Mouse (Mus musculus) CH12.LX (cell line): Measurements from ENCODE around the gene Nck2. TPM values are rescaled to one million over a fixed set of nuclear protein-coding genes. Genes with fewer than 3 reads are reported as not detected.

ENCODE experiments used
- DNase-seq: peaks from one replicate; pipeline ENCODE4 v3.0.0-alpha.2; 2013; ENCODE audit errors: extremely low read depth
- H3K27ac ChIP-seq: 2 replicates; pipeline ENCODE4 v1.5.1; 2012; ENCODE audit warnings: low read depth, mild to moderate bottlenecking, control low read depth, moderate library complexity; ENCODE audit not compliant: insufficient read depth
- H3K27me3 ChIP-seq: replicated peaks from 2 replicates; pipeline ENCODE3; 2012; ENCODE audit warnings: inconsistent platforms
- H3K36me3 ChIP-seq, 2 experiments: replicated peaks in 1 of 2; 2 replicates each; pipeline versions ENCODE3 to v1.6.1; 2012; ENCODE audit warnings: inconsistent platforms in 1 of 2, low read length in 1 of 2, mild to moderate bottlenecking in 1 of 2, mixed read lengths in 1 of 2, moderate library complexity in 1 of 2; ENCODE audit not compliant: control insufficient read depth in 1 of 2, insufficient read depth in 1 of 2
- H3K4me1 ChIP-seq, 2 experiments: 2 replicates each; pipeline ENCODE4 v1.6.1; 2012; ENCODE audit warnings: inconsistent platforms in 1 of 2, moderate library complexity in 1 of 2; ENCODE audit not compliant: insufficient read depth in 2 of 2, control insufficient read depth in 1 of 2
- H3K4me2 ChIP-seq: 2 replicates; pipeline ENCODE4 v1.6.1; 2012; ENCODE audit warnings: low read depth, mild to moderate bottlenecking, control low read depth; ENCODE audit not compliant: poor library complexity, insufficient read depth, severe bottlenecking
- H3K4me3 ChIP-seq, 3 experiments: fragments of 150-350 bp in 1 of 3; sonication (generic) in 1 of 3; replicated peaks in 1 of 3; 2 replicates each; pipeline versions ENCODE3 to v1.5.1; 2011 to 2012; ENCODE audit warnings: low read depth in 2 of 3, low read length in 2 of 3, mild to moderate bottlenecking in 2 of 3, moderate library complexity in 2 of 3, control low read depth in 1 of 3, improper control_type of control experiment in 1 of 3, inconsistent platforms in 1 of 3, mixed read lengths in 1 of 3; ENCODE audit not compliant: poor library complexity in 1 of 3
- H3K79me2 ChIP-seq: replicated peaks from 2 replicates; pipeline ENCODE4 v1.6.1; 2012; ENCODE audit warnings: mild to moderate bottlenecking, moderate library complexity; ENCODE audit not compliant: control insufficient read depth, poor library complexity, insufficient read depth, severe bottlenecking; ENCODE audit errors: extremely low read depth
- H3K9ac ChIP-seq: 2 replicates; pipeline ENCODE4 v1.6.1; 2012; ENCODE audit warnings: low read depth, mild to moderate bottlenecking, control low read depth, moderate library complexity; ENCODE audit not compliant: insufficient read depth
- H3K9me3 ChIP-seq: replicated peaks from 2 replicates; pipeline ENCODE3; 2012; ENCODE audit warnings: low read length, inconsistent platforms, mixed read lengths
- BHLHE40 ChIP-seq: IDR thresholded peaks from 2 replicates; pipeline ENCODE4 v1.6.1; 2011; ENCODE audit warnings: mild to moderate bottlenecking, low read depth, low read length, improper control_type of control experiment
- CHD1 ChIP-seq: IDR thresholded peaks from 2 replicates; pipeline ENCODE4 v1.6.1; 2012; ENCODE audit warnings: low read depth, low read length, improper control_type of control experiment, inconsistent platforms
- CHD2 ChIP-seq: IDR thresholded peaks from 2 replicates; pipeline ENCODE4 v1.6.1; 2011; ENCODE audit warnings: low read length, improper control_type of control experiment
- CTCF ChIP-seq, 2 experiments: IDR thresholded peaks in 1 of 2; conservative IDR thresholded peaks in 1 of 2; 2 replicates each; pipeline ENCODE4 v1.5.1; 2011 to 2012; ENCODE audit warnings: low read depth in 2 of 2, low read length in 2 of 2, improper control_type of control experiment in 1 of 2, inconsistent platforms in 1 of 2, mild to moderate bottlenecking in 1 of 2, moderate library complexity in 1 of 2
- EP300 ChIP-seq: IDR thresholded peaks from 2 replicates; pipeline ENCODE4 v1.6.1; 2011; ENCODE audit warnings: low read length, improper control_type of control experiment
- ETS1 ChIP-seq: conservative IDR thresholded peaks from 2 replicates; pipeline ENCODE4 v1.6.1; 2012; ENCODE audit warnings: low read depth, mild to moderate bottlenecking, inconsistent platforms, low read length, improper control_type of control experiment, moderate library complexity
- GABPA ChIP-seq: IDR thresholded peaks from 2 replicates; pipeline ENCODE4 v1.6.1; 2012; ENCODE audit warnings: low read depth, low read length, improper control_type of control experiment, inconsistent platforms; ENCODE audit not compliant: insufficient replicate concordance
- HCFC1 ChIP-seq: IDR thresholded peaks from 2 replicates; pipeline ENCODE4 v1.6.1; 2012; ENCODE audit warnings: low read depth, mild to moderate bottlenecking, inconsistent platforms, low read length, improper control_type of control experiment
- IRF4 ChIP-seq: IDR thresholded peaks from 2 replicates; pipeline ENCODE4 v1.6.1; 2014; ENCODE audit warnings: low read depth, mild to moderate bottlenecking, inconsistent platforms, low read length, improper control_type of control experiment
- JUND ChIP-seq: conservative IDR thresholded peaks from 2 replicates; pipeline ENCODE4 v1.6.1; 2011; ENCODE audit warnings: low read depth, low read length, improper control_type of control experiment
- KAT2A ChIP-seq: IDR thresholded peaks from 2 replicates; pipeline ENCODE4 v1.6.1; 2012; ENCODE audit warnings: low read length, improper control_type of control experiment, inconsistent platforms; ENCODE audit not compliant: insufficient replicate concordance
- MAFK ChIP-seq: IDR thresholded peaks from 2 replicates; pipeline ENCODE4 v1.6.1; 2011; ENCODE audit warnings: low read length, improper control_type of control experiment; ENCODE audit not compliant: insufficient replicate concordance
- MAX ChIP-seq: IDR thresholded peaks from 2 replicates; pipeline ENCODE4 v1.6.1; 2011; ENCODE audit warnings: low read length, improper control_type of control experiment
- MAZ ChIP-seq: IDR thresholded peaks from 2 replicates; pipeline ENCODE4 v1.6.1; 2012; ENCODE audit warnings: low read depth, mild to moderate bottlenecking, inconsistent platforms, low read length, improper control_type of control experiment, moderate library complexity
- MEF2A ChIP-seq: IDR thresholded peaks from 2 replicates; pipeline ENCODE4 v1.6.1; 2014; ENCODE audit warnings: low read depth, mild to moderate bottlenecking, inconsistent platforms, low read length, improper control_type of control experiment, borderline replicate concordance
- MXI1 ChIP-seq: IDR thresholded peaks from 2 replicates; pipeline ENCODE4 v1.6.1; 2011; ENCODE audit warnings: mild to moderate bottlenecking, low read depth, low read length, improper control_type of control experiment
- NELFE ChIP-seq: IDR thresholded peaks from 2 replicates; pipeline ENCODE4 v1.6.1; 2011; ENCODE audit warnings: low read depth, low read length, improper control_type of control experiment
- NRF1 ChIP-seq: IDR thresholded peaks from 2 replicates; pipeline ENCODE4 v1.6.1; 2014; ENCODE audit warnings: low read depth, mild to moderate bottlenecking, inconsistent platforms, low read length, improper control_type of control experiment, moderate library complexity
- POLR2A ChIP-seq: IDR thresholded peaks from 2 replicates; pipeline ENCODE4 v1.6.1; 2011; ENCODE audit warnings: low read depth, mild to moderate bottlenecking, improper control_type of control experiment, low read length
- RAD21 ChIP-seq: IDR thresholded peaks from 2 replicates; pipeline ENCODE4 v1.6.1; 2011; ENCODE audit warnings: low read depth, mild to moderate bottlenecking, low read length, improper control_type of control experiment, moderate library complexity
- RCOR1 ChIP-seq: conservative IDR thresholded peaks from 2 replicates; pipeline ENCODE4 v1.6.1; 2012; ENCODE audit warnings: low read depth, mild to moderate bottlenecking, inconsistent platforms, low read length, improper control_type of control experiment
- SIN3A ChIP-seq: IDR thresholded peaks from 2 replicates; pipeline ENCODE4 v1.6.1; 2012; ENCODE audit warnings: low read length, improper control_type of control experiment, inconsistent platforms
- SMC3 ChIP-seq: IDR thresholded peaks from 2 replicates; pipeline ENCODE4 v1.6.1; 2011; ENCODE audit warnings: low read depth, low read length, improper control_type of control experiment
- TBP ChIP-seq: conservative IDR thresholded peaks from 2 replicates; pipeline ENCODE4 v1.6.1; 2011; ENCODE audit warnings: low read depth, low read length, improper control_type of control experiment
- TCF12 ChIP-seq: IDR thresholded peaks from 2 replicates; pipeline ENCODE4 v1.6.1; 2014; ENCODE audit warnings: low read depth, mild to moderate bottlenecking, inconsistent platforms, low read length, improper control_type of control experiment
- UBTF ChIP-seq: IDR thresholded peaks from 2 replicates; pipeline ENCODE4 v1.6.1; 2012; ENCODE audit warnings: low read depth, mild to moderate bottlenecking, inconsistent platforms, low read length, improper control_type of control experiment, moderate library complexity
- USF1 ChIP-seq: IDR thresholded peaks from 2 replicates; pipeline ENCODE4 v1.6.1; 2014; ENCODE audit warnings: low read depth, mild to moderate bottlenecking, inconsistent platforms, low read length, improper control_type of control experiment
- USF2 ChIP-seq: conservative IDR thresholded peaks from 2 replicates; pipeline ENCODE4 v1.6.1; 2011; ENCODE audit warnings: low read depth, low read length, improper control_type of control experiment
- ZKSCAN1 ChIP-seq: IDR thresholded peaks from 2 replicates; pipeline ENCODE4 v1.6.1; 2012; ENCODE audit warnings: low read depth, inconsistent platforms, low read length, improper control_type of control experiment, borderline replicate concordance
- dilution Hi-C: fragments of 300-500 bp; cut with MboI; formaldehyde crosslinking; loops from 2 replicates; pipeline ENCODE4 v1.14.3; 2020; ENCODE audit warnings: low sequenced_read_pairs; ENCODE audit not compliant: extremely low pct_unique_long_range_greater_than_20kb, extremely low pct_ligation_motif_present
- in situ Hi-C: fragments of 300-500 bp; cut with MboI; formaldehyde crosslinking; loops from 3 replicates; pipeline ENCODE4 v1.14.3; 2019; ENCODE audit warnings: low sequenced_read_pairs, low pct_ligation_motif_present, low pct_unique_long_range_greater_than_20kb, mixed read lengths
- polyA plus RNA-seq: library from polyadenylated mRNA; unstranded; fragments of >175 nt; gene quantifications from 2 replicates; pipeline ENCODE4 v1.2.1, GENCODE M21; 2012; ENCODE audit warnings: low read depth; ENCODE audit not compliant: insufficient read length
- total RNA-seq, 2 experiments: library from RNA; depleted of rRNA; stranded (reverse); fragments of 300-350 nt in 1 of 2; fragments of >200 nt in 1 of 2; gene quantifications; 2 replicates each; pipeline ENCODE4 v1.2.3; 2012 to 2014

The Nck2 gene
- total and polyA plus RNA-seq, 3 experiments: 4.4 to 7.6 (median 4.6) TPM

GRCm38 (mm10) chr1:43491506-43492269 is 47.3 kb downstream of the Nck2 start:
- Histone ChIP-seq H3K9me3 (no peaks in the 10 kb centered on the region), H3K9ac (no peak overlapping the region), H3K4me1 (peaks cover 7 to 25% of the 10 kb centered on the region in 2 experiments), H3K79me2 (no peaks in the 10 kb centered on the region), H3K36me3 (peaks cover 0 to 3% of the 10 kb centered on the region in 2 experiments), H3K4me2 (no peak overlapping the region), H3K27me3 (no peaks in the 10 kb centered on the region), H3K27ac (no peak overlapping the region), H3K4me3 (no peak overlapping the region)
- no peak for DNase-seq
- in situ Hi-C loops (no loop called here), dilution Hi-C loops (no loop called here)
- no peak for TF ChIP-seq GABPA
- no peak for TF ChIP-seq KAT2A
- TF ChIP-seq MXI1: no peak
- TF ChIP-seq USF2: no peak
- TF ChIP-seq EP300: no peak
- no peak for TF ChIP-seq IRF4
- TF ChIP-seq UBTF: no peak
- TF ChIP-seq USF1: no peak
- TF ChIP-seq SMC3: no peak
- no peak for TF ChIP-seq ZKSCAN1
- no peak for TF ChIP-seq TBP
- TF ChIP-seq ETS1: no peak
- no peak for TF ChIP-seq JUND
- TF ChIP-seq NELFE: no peak
- TF ChIP-seq MAFK: no peak
- no peak for TF ChIP-seq MAZ
- TF ChIP-seq CTCF (conservative IDR thresholded peaks at IDR 0.05 in 1 of 2, IDR thresholded peaks at IDR 0.05 in 1 of 2; ENCODE audit: low read depth in 2 of 2, low read length in 2 of 2): no peak

GRCm38 (mm10) chr1:43492803-43493437 is 48.5 kb downstream of the Nck2 start:
- Histone ChIP-seq H3K9ac (no peak overlapping the region), H3K79me2 (no peaks in the 10 kb centered on the region), H3K27ac (no peak overlapping the region), H3K4me3 (no peak overlapping the region), H3K4me1 (peaks cover 7 to 25% of the 10 kb centered on the region in 2 experiments), H3K27me3 (no peaks in the 10 kb centered on the region), H3K4me2 (no peak overlapping the region), H3K36me3 (peaks cover 0 to 3% of the 10 kb centered on the region in 2 experiments), H3K9me3 (no peaks in the 10 kb centered on the region)
- TF ChIP-seq KAT2A: no peak
- TF ChIP-seq POLR2A: no peak
- no peak for TF ChIP-seq RAD21
- no peak for TF ChIP-seq EP300
- no peak for TF ChIP-seq MAX
- TF ChIP-seq USF1: no peak
- no peak for TF ChIP-seq MEF2A
- no peak for TF ChIP-seq RCOR1
- no peak for TF ChIP-seq JUND
- no peak for TF ChIP-seq NRF1
- TF ChIP-seq BHLHE40: no peak
- no peak for TF ChIP-seq SIN3A
- no peak for TF ChIP-seq UBTF
- no peak for TF ChIP-seq CHD1
- TF ChIP-seq TCF12: no peak
- no peak for TF ChIP-seq CHD2
- TF ChIP-seq HCFC1: no peak
- TF ChIP-seq SMC3: no peak
- no peak for TF ChIP-seq MAZ
- no peak for TF ChIP-seq MAFK
- in situ Hi-C loops: no loop called here
- no peak for DNase-seq
- dilution Hi-C loops: no loop called here
